Mouse (Mus musculus) thymus, postnatal 36 days (tissue): ENCODE data around the gene Hist1h2bj.
"Not testable (repeated sequence)": the region's sequence is repeated elsewhere in the genome, so short reads cannot be mapped to it uniquely, and the experiment has no call there.

Experiments
- DNase-seq, 2 experiments: peaks; one replicate each; pipeline ENCODE4 v3.0.0; 2022; ENCODE audit warnings: mixed read lengths in 2 of 2

The Hist1h2bj gene

DNA sequence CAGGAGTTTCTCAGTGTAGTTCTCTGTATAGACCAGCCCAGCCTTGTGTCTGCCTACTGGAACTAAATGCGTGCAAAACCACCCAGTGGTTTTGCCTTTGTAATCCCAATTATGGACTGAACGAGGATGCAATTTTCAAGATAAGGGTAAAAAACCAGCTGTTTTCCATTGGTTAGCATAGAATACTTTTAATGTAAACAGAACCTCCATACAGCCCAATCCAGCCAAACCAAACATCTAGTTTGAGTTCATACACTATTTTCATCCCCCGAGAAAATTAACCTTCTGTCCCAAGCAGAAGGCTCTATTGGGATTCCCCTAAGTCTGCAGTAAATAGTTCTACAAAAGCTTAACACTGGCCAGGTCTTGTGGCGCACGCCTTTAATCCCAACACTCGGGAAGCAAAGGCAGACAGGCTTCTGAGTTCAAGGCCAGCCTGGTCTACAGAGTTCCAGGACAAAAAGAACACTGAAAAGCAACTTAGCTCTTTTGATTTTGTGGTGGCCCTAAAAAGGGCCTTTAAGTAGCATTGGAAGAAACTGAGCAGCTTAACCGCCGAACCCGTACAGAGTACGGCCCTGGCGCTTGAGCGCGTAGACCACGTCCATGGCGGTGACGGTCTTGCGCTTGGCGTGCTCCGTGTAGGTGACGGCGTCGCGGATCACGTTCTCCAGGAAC is 2.4 kb upstream of the Hist1h2bj start:
- DNase-seq: no peak

DNA sequence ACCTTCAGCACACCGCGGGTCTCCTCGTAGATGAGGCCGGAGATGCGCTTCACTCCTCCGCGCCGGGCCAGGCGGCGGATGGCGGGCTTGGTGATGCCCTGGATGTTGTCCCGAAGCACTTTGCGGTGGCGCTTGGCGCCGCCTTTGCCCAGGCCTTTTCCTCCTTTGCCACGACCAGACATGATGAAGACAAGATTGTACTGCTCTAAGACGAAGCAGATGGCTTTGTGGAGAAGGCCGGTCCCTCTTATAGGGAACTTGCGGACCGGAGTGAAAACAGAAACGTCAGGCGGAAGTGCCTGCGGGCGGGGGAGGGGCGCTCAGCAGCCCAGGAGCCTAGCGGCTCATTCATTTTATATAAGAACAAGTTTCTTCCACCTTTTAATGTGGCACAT is 1.9 kb upstream of the Hist1h2bj start, which contains the start of gene Hist1h4i:
Hist1h4i (minus strand) TSS at position 221 of the 395 bp plus-strand sequence.
- DNase-seq: peak; percentile 97 to 99

DNA sequence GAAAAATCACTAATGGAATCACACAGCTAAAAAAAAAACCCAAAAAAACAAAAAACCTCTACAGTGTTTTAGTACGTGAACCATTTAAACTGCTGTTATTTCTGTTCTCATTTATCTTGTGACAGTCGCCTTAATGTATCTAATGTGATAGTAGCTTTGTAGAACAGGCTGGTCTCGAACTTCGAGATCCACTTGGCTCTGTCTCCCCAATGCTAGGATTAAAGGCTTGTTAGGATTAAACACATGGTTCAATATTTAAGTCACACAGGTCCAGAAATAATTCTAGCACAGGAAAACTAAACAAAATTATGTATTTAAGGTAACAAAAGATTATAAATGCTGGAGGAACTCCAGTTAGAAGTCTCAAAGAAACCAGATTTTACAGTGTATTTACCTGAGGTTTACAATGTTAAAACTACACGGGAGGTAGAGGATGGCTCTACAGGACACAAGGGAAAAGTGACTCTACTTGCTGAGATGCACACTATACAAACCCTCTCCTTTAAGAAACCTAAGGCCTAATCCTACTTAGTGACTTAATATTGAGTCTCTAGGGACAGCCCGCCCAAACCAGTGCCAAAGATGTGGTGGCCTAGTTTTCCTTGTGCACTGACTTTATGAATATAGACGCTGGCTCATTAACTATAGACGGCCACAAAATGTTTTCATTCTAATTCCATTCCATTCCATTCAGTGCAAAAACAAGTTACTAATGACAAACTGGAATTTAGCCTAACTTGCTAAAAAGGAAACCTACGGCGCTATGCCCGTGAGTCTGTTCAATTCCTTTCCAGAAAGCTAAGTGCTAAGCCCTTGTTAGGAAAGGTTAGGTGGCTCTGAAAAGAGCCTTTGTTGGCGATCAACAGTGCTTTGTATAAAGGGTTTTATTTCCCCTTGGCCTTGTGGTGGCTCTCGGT is 1.1 kb upstream of the Hist1h2bj start:
- DNase-seq: no peak

DNA sequence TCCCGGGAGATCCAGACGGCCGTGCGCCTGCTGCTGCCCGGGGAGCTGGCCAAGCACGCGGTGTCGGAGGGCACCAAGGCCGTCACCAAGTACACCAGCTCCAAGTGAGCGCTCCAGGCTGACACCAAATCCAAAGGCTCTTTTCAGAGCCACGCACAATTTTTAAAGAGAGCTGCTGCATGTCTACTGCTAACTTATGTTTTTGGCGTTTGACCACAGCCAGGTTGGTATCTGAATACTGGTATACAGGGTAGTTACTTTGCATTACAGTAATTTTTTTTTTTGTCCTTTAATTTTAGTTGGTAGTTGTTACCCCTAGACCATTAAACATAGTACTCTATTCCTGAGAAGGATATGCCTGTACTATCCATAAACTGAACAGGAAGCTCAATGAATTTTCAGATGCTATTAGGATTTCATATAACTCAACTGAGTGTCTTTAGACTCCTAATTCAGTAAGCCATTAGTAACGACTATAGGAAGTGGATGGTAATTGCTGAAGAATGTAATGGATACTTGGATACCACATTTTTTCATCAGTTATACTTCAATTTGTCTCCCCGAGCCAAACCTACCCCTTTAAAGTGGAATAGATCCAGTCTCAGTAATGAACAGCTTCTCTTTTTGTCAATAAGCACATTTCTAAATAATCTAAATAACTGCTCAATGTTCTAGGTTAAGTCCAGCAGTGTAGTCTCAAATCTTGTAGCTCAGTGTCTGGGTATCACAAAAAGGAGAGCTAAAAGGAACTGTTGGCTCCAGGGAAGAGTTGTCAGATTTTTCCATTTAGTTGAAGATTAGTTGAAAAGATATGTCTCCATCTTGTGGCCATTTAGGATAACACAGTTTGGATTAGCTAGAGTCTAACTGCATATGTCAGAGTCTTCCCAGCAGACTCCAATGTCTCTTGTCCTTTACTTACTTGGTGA is 753 bp downstream of the Hist1h2bj start:
- DNase-seq: no peak

DNA sequence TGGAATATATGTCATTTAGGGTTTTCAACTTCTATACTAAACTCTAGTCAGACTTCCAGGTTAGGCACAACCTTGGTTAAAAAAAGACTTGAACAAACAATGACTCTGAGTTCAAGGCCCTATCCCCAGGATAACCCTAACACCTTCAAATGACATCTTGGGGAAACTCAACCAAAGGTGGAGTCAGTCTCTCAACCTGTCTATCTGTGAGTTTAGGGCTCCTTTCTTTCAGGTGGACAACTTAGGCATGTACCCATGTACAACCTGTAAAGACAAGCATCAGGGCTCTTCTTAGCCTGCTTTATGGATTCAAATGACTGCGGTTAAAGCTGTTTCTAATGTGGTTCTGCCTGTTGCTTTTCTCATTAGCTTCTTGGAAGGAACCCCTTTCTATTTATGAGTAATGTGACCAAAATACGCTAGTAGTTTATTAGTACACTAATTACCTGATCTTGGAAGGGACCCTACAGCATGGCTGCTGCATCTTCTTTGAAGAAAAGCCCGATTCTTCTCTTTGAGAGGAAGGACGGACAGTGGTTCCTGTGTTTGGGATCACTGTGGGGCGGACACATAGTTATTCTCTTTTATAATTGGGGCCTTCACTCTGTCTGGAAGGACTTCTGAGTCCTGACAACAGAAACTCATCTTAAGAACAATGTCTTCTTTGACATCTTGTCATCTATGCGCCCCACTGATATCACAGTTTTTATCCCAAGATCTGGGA is 1.6 kb downstream of the Hist1h2bj start:
- DNase-seq: no peak

DNA sequence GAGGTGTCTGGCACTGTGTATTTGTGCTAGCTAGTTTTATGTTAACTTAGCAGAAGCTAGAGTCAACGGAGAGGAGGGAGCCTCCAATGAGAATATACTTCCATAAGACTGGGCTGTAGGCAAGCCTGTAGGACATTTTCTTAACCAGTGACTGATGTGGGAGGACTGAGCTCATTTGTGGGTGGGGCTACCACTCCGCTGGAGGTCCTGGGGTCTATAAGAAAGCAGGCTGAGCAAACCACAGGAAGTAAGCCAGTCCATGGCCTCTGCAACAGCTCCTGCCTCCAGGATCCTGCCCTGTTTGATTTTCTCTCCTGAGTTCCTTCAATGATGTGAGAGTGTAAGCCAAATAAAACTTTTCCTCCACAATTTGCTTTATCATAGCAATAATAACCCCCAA is 2.3 kb downstream of the Hist1h2bj start:
- DNase-seq: peak in 1 of 2 experiments; percentile 31

DNA sequence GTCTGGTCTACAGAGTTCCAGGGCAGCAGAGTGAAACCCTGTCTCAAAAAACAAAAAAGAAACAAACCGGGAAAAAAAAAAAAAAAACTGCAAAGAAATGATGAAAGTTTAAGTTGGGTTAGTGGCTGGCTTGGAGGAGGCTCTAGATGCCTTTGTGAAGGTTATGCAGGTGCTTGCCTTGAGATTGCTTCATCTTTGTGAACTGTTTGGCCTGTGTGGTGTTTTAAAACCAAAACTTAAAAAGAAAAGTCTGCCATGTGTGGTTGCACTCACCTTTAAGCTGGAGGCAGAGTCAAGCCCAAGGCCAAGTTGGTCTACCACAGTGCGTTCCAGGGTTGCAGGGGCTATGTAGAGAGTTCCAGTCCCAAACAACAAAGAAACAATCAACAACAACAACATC is 6.0 kb downstream of the Hist1h2bj start:
- peak; percentile 21 for DNase-seq

DNA sequence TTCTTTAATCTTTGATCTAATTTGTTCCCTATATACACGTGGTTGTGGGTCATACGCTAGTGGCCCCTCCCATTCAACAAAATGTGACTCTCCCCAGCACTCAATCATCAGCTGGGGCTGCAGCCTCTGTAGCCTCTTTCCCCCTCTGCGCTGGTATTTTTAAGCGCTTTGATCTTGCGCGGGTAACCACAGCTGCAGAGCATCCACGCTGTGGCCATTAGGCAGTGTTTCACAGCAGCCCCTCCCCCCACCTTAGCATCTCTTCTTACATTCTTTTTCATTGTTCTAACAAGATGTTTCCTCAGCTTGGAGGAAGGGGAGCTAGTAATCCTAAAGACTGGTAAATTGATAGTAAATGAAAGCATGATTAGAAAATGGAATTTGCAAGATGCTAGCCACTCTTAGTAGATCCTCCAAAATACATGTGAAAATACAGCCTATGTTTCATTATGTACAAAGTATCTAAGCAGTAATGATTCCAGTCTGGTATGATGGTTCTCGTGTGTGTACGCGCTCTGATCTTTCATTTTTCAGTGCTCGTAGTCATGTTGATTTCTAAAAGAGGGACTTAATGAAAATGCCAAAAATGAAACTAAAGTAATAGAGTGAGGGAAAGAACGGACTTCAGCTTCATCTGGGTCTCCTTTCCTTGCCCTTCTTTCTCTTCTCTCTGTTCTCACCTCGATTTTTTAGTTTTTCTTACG is 6.9 kb downstream of the Hist1h2bj start:
- peak; percentile 47 to 63 for DNase-seq

DNA sequence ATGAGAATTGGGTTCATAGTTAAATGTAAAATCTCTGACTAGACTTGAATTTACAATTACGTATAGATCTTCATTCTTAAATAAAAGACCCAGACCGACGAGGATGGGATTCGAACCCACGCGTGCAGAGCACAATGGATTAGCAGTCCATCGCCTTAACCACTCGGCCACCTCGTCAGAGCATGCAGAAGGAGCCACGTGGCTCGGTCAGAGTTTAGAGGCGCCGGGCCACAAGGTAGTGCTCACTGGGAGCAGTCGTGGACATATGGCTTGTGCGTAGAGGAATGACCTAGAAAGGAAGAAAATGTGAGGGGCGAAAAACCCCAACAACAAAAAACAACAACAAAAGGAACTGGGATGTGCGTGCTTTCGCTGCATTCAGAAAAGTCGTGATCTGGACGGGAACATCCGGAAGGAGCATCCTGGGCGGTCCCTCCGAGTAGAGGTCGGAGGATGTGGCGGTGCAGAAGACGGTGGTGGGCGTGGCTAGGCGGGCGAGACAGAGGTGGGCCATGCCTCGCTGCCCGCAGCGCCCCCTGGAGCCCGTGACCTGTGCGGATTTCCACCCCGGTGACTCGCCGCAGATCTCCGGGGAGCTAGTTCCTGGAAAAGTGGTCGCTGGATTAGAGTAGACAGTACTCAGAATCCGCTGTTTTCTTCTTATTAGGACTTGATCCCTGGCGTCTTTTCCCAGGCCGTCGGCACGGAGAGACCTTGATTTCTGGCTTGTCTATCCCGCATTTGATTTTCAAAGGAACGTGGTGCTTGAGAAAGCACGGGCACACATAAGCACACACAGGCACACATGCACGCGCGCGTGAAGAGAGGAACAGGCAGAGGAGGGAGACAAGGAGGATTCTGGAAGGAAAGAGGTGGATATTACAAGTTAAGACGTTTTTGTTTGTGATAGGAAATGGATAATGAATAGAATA is 7.8 kb downstream of the Hist1h2bj start:
- peak; percentile 94 to 95 for DNase-seq

DNA sequence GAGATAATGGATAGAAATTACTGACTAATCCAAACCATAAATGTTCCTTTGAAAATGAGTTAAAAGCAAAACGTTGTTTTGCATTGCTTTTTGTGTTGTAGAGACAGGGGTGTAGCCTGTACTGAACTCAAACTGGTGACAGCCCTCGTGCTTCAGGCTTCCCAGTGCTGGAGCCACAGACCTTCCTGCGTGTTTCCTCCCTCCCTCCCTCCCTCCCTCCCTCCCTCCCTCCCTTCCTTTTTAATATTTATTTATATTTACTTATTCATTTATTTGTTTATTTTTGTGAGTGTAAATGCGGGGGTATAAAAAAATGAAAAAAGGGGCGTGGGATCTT is 8.5 kb downstream of the Hist1h2bj start:
- DNase-seq: no peak

DNA sequence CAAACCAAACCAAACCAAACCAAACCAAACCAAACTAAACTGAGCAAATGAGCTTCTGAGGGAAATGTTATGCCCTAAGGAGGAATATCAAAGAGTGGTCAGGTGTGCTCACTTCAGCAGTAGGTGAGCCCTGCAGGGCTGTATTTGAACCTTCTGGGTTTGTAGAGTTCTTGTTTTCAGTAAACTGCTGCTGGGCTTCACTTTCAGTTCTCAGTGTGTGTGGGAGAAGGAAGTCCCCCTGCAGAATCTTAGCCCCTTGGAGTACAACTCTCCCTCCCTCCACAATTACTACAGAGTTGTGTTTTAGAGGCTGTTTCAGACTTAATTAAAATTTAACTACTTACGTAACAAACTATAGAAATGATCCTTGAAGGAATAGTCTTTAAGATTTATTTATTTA is 10.7 kb downstream of the Hist1h2bj start:
- no peak for DNase-seq

DNA sequence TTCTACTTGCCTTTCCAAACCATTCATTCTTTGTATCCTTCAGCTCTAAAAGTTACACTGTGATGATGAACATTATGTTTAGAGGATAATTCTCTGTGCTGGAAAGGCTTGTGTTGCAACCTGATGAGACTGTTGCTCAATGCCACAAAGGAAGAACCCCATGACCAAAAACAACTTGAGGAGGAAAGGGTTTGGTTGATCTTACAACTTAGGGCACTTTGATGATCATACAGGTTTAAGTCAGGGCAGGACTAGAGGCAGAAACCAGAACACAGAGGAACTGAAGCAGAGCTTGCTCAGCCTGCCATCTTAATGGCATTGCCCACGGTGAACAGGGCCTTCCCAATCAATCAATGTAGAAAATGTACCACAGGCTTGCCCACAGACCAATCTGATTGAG is 18.4 kb downstream of the Hist1h2bj start:
- DNase-seq: no peak

DNA sequence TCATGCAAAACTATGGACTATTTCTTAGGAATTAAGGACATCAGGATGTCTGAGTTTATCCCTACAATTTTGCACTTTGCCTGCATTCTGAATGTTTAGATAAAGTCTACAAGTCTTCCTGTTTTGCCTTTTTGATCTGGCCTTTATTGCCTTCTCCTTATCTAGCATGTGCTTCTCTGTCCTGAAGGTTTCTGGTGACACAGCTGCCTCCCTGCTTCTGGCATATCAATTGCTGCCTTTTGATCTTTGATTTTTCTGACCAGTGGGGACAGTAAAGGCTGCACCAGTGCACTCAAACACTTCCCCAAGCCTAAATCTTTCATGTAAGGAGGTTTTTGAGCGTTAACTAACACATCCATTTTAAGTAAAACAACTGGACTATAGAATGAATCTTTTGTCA is 20.5 kb downstream of the Hist1h2bj start:
- DNase-seq: no peak

DNA sequence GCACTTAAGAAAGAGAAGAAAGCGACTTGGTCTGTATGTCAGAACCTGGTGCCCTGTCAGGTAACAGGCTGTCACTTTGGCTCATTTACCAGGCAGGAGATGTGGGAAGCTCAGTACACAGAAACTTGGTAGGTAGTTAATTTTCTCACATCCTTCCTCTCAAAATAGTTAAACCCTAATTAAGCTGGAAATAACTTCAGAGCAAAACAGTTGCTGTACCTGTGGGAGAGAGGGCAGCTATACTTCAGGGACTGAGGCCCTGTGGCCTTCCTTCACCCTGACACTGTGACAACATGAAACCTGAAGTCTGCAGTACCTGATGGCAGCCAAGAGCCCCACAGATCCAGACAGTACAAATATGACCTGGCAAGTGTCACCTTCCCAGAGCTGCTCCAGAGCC is 41.1 kb downstream of the Hist1h2bj start, which contains the start of gene Vmn1r188:
Vmn1r188 (plus strand) TSS at position 301 of the 400 bp plus-strand sequence.
- not testable (repeated sequence) for DNase-seq
